Mouse (Mus musculus): ENCODE measurements around the gene 5730409E04Rik.
A peak's percentile ranks its signal among the peaks of the same experiment; 100 is the strongest.

5730409E04Rik gene

GRCm38 (mm10) chr4:126637446-126637845, 27.8 kb downstream of the 5730409E04Rik start:
- DNase-seq (ENCODE audit: low spot score) = no peak

- no peak for DNase-seq (ENCODE audit: low spot score)
Measured at GRCm38 (mm10) chr4:126639339-126639738, 29.7 kb downstream of the 5730409E04Rik start.

- no peak for DNase-seq (ENCODE audit: low spot score)
Measured at GRCm38 (mm10) chr4:126641901-126642300, 32.3 kb downstream of the 5730409E04Rik start.

GRCm38 (mm10) chr4:126643815-126644214, 34.2 kb downstream of the 5730409E04Rik start:
- no peak for DNase-seq (ENCODE audit: low spot score)

- no peak for DNase-seq (ENCODE audit: low spot score)
Measured at GRCm38 (mm10) chr4:126644333-126644963, 34.8 kb downstream of the 5730409E04Rik start.

- DNase-seq (ENCODE audit: low spot score) = no peak
Measured at GRCm38 (mm10) chr4:126647996-126648910, 38.6 kb downstream of the 5730409E04Rik start.

GRCm38 (mm10) chr4:126653148-126653547, 43.5 kb downstream of the 5730409E04Rik start:
- DNase-seq (ENCODE audit: low spot score) = no peak

- DNase-seq (ENCODE audit: low spot score) = peak; percentile 75
Measured at GRCm38 (mm10) chr4:126655356-126655755, 45.7 kb downstream of the 5730409E04Rik start.

GRCm38 (mm10) chr4:126661249-126661648, 51.6 kb downstream of the 5730409E04Rik start:
- no peak for DNase-seq (ENCODE audit: low spot score)

Data from yolk sac, embryonic 10.5 days (tissue).